In genomic region chr11:3963610-3964415, GRCm38 (mm10) we compare ENCODE assay signal across 8 mouse cellular contexts. TPM values are rescaled to one million over a fixed set of nuclear protein-coding genes. Genes with fewer than 3 reads are reported as not detected.
DNase-seq lines count a peak whose midpoint lies in the region; ATAC-seq and TF ChIP-seq lines count a peak whose summit lies in the region.

Gene Pes1 (plus strand): TSS chr11:3963975.

- WGBS in hindbrain, embryonic 13.5 days: under 1% methylated on average over 31 of the region's 31 CpGs

- peaks cover 24% of the 10 kb centered on the region for H3K4me1 ChIP-seq in hindbrain, embryonic 13.5 days (replicated peaks)

- no peak for TF ChIP-seq CTCF in Patski (IDR thresholded peaks at IDR 0.05)

- in situ Hi-C loops in Patski (cut with MboI; ENCODE audit: low pct_unique_long_range_greater_than_20kb): no loop called here

- H3K9me3 ChIP-seq in hindbrain, embryonic 13.5 days: no peaks in the 10 kb centered on the region

- H3K4me3 ChIP-seq in hindbrain, embryonic 13.5 days: peak within 1 kb of the TSS; percentile 76

- H3K27ac ChIP-seq in hindbrain, embryonic 13.5 days: peak within 1 kb of the TSS; percentile 44; the same call in 1 of the 2 replicates

- peak; percentile 77 for DNase-seq in Patski (ENCODE audit: low read depth, low spot score)
- peak; percentile 81 to 83 for DNase-seq in cerebellum, postnatal 10 days
- DNase-seq in frontal cortex, postnatal 14 days (ENCODE audit: low spot score in 2 of 2): peak; percentile 69 to 75
- DNase-seq in layer of hippocampus, postnatal 25 days (ENCODE audit: extremely low spot score in 1 of 2, low spot score in 1 of 2): peak; percentile 70 to 71
- peak; percentile 84 for DNase-seq in lung, postnatal 25 days (ENCODE audit: low spot score)
- DNase-seq in retina, embryonic 14.5 days (ENCODE audit: low spot score): peak; percentile 92
- peak; percentile 80 for DNase-seq in thymus, postnatal 4 days

- peak; percentile 35 for ATAC-seq in Patski
- peak; percentile 95 for ATAC-seq in hindbrain, embryonic 13.5 days (ENCODE audit: low FRiP score)

- peaks cover 13% of the 10 kb centered on the region for H3K27me3 ChIP-seq in Patski
- no peaks in the 10 kb centered on the region for H3K27me3 ChIP-seq in hindbrain, embryonic 13.5 days

- CTCF ChIA-PET in Patski (lab: Charles Lee): interaction anchor here (0.8 to 1.3 kb wide), 3 partner anchors 11 to 25 kb away, joined by 3 read pairs; no protein-coding TSS in a partner anchor

- POLR2A ChIA-PET in Patski (lab: Charles Lee): no interaction called here

- peak within 1 kb of the TSS; percentile 94 for H3K4me2 ChIP-seq in hindbrain, embryonic 13.5 days

- peak within 1 kb of the TSS; percentile 80 for H3K9ac ChIP-seq in hindbrain, embryonic 13.5 days

- peaks cover 7% of the 10 kb centered on the region for H3K36me3 ChIP-seq in hindbrain, embryonic 13.5 days

RNA-seq across cellular contexts. Expression of gene Pes1, which starts in this region (rescaled TPM):
- 86.4 TPM for polyA plus RNA-seq in Patski (2021)
- 60.7 and 60.9 TPM in 2 replicates for polyA plus RNA-seq in hindbrain, embryonic 13.5 days (2015; fragmentation: Nextera tagmentation; extraction: Ambion mirVana)
- 10 to 100 TPM; 41.8 to 46.5 TPM for total RNA-seq in layer of hippocampus, postnatal 25 days (2021)

Comparison
In these comparisons a context has a peak if more than half of its experiments do, and no peak if none do; other contexts are left out.
1. Peak in every context shown above with its lines: DNase-seq, ATAC-seq, H3K4me3 ChIP-seq and H3K27ac ChIP-seq.